ENCODE assay signal across 31 mouse cellular contexts in genomic region chr16:10581234-10581898, GRCm38 (mm10).
"Had no signal": no experiment of that assay in that cellular context is flagged by ENCODE, and none has a peak within 500 bp of the region (broad histone marks: within the 10 kb centered on the region; RNA-seq: fewer than 3 reads in every experiment).

No protein-coding gene starts in this region.

- H3K4me1 ChIP-seq: limb, embryonic 12.5 days; limb, embryonic 13.5 days; limb, embryonic 15.5 days; liver, embryonic 12.5 days; liver, embryonic 13.5 days; liver, embryonic 15.5 days; lung, embryonic 15.5 days; midbrain, embryonic 10.5 days; midbrain, embryonic 12.5 days; midbrain, embryonic 13.5 days; midbrain, embryonic 15.5 days had no signal

- H3K9me3 ChIP-seq: limb, embryonic 10.5 days; limb, embryonic 12.5 days; limb, embryonic 13.5 days; limb, embryonic 15.5 days; liver, embryonic 12.5 days; liver, embryonic 13.5 days; liver, embryonic 15.5 days; lung, embryonic 15.5 days; megakaryocyte, embryonic 14.5 days; midbrain, embryonic 10.5 days; midbrain, embryonic 12.5 days; midbrain, embryonic 13.5 days; midbrain, embryonic 15.5 days had no signal

- ATAC-seq: liver, embryonic 12.5 days; liver, postnatal 0 days; lung, postnatal 0 days; midbrain, embryonic 13.5 days; midbrain, embryonic 15.5 days; midbrain, embryonic 16.5 days had no signal

- DNase-seq: left cerebral cortex, postnatal 4 days; liver; liver, embryonic 13.5 days; liver, postnatal 0 days; lung, adult 18-20 months; lung, adult 2 months; lung, embryonic 14.5 days; lung, postnatal 10 days; lung, postnatal 14 days; lung, postnatal 36 days; lung, postnatal 4 days; midbrain, embryonic 14.5 days had no signal

- H3K4me3 ChIP-seq: limb, embryonic 10.5 days; limb, embryonic 12.5 days; limb, embryonic 13.5 days; limb, embryonic 15.5 days; liver, embryonic 12.5 days; liver, embryonic 13.5 days; liver, embryonic 15.5 days; lung, embryonic 15.5 days; megakaryocyte, embryonic 14.5 days; midbrain, embryonic 10.5 days; midbrain, embryonic 12.5 days; midbrain, embryonic 13.5 days; midbrain, embryonic 15.5 days; myocyte had no signal

- H3K27me3 ChIP-seq: limb, embryonic 12.5 days; limb, embryonic 15.5 days; liver, embryonic 12.5 days; liver, embryonic 13.5 days; liver, embryonic 15.5 days; lung, embryonic 15.5 days; megakaryocyte, embryonic 14.5 days; midbrain, embryonic 12.5 days; midbrain, embryonic 13.5 days; midbrain, embryonic 15.5 days had no signal

- H3K4me2 ChIP-seq: limb, embryonic 12.5 days; limb, embryonic 13.5 days; limb, embryonic 15.5 days; liver, embryonic 11.5 days; liver, embryonic 12.5 days; liver, embryonic 13.5 days; liver, embryonic 15.5 days; lung, embryonic 14.5 days; lung, embryonic 15.5 days; midbrain, embryonic 11.5 days; midbrain, embryonic 12.5 days; midbrain, embryonic 13.5 days; midbrain, embryonic 15.5 days had no signal

- H3K9ac ChIP-seq: limb, embryonic 12.5 days; limb, embryonic 13.5 days; limb, embryonic 15.5 days; liver, embryonic 12.5 days; liver, embryonic 13.5 days; liver, embryonic 14.5 days; liver, embryonic 15.5 days; liver, postnatal 0 days; lung, embryonic 14.5 days; lung, embryonic 15.5 days; midbrain, embryonic 12.5 days; midbrain, embryonic 13.5 days; midbrain, embryonic 15.5 days had no signal

- H3K27ac ChIP-seq: limb, embryonic 10.5 days; limb, embryonic 12.5 days; limb, embryonic 13.5 days; limb, embryonic 15.5 days; liver, embryonic 12.5 days; liver, embryonic 13.5 days; liver, embryonic 14.5 days; liver, embryonic 15.5 days; lung, embryonic 15.5 days; macrophage; midbrain, embryonic 10.5 days; midbrain, embryonic 12.5 days; midbrain, embryonic 13.5 days; midbrain, embryonic 15.5 days had no signal
